Mouse (Mus musculus): ENCODE measurements around the gene Btbd3.

- TF ChIP-seq CTCF (IDR thresholded peaks at IDR 0.05; ENCODE audit: control insufficient read depth, insufficient read depth, insufficient replicate concordance, low read depth, low read length) (no peak), POLR2A (IDR thresholded peaks at IDR 0.05; ENCODE audit: control insufficient read depth, low read depth, low read length) (no peak)
Measured at GRCm38 (mm10) chr2:138484871-138485270, 228.5 kb downstream of the Btbd3 start.
